Mouse (Mus musculus): ENCODE results near the gene Inpp5f.

DNA sequence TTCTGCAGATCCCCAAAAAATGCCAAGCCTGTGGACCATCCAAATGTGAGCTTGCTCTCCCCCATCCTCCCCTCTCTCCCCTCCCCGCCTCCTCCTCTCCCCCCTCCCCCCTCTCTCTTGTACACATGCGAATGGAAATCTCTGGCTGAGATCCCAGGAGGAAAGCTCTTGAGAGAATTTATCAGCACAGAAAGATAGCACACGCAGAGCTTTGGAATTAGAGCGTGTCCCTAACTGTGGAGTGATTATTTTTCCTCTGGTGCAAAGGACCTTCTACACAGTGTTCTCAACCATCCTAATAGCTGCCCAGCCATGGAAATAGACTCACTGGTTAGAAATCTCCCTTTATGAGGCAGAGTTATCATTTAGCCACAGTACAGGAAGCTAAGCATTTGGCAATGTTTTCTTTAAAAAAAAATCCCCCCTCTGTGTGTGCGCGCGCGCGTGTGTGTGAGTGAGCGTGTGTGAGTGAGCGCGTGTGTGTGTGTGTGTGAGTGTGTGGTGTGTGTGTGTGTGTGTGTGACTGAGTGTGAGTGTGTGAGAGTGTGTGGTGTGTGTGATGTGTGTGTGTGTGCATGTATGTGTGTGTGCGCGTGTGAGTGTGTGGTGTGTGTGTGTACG lies 29.2 kb upstream of the Inpp5f start:
- no peak for TF ChIP-seq POLR2A (IDR thresholded peaks at IDR 0.05; ENCODE audit: control insufficient read depth in 1 of 2, insufficient read depth in 1 of 2, low read depth in 1 of 2, low read length in 2 of 2, poor library complexity in 1 of 2)
- peak; percentile 55 for TF ChIP-seq NRF1 (IDR thresholded peaks at IDR 0.05; ENCODE audit: insufficient read depth, low read depth, low read length, poor library complexity, severe bottlenecking)
- no peak for TF ChIP-seq CTCF (IDR thresholded peaks at IDR 0.05 in 2 of 3, conservative IDR thresholded peaks at IDR 0.05 in 1 of 3; ENCODE audit: control insufficient read depth in 1 of 3, insufficient read depth in 1 of 3, low read depth in 2 of 3, low read length in 3 of 3, poor library complexity in 1 of 3, severe bottlenecking in 1 of 3)
- TF ChIP-seq POLR2AphosphoS2 (IDR thresholded peaks at IDR 0.05; ENCODE audit: low read length) = no peak
- no peak for TF ChIP-seq NELFE (IDR thresholded peaks at IDR 0.05; ENCODE audit: low read depth, low read length)
- TF ChIP-seq KAT2A (conservative IDR thresholded peaks at IDR 0.05; ENCODE audit: low read depth, low read length) = no peak
- TF ChIP-seq TCF12 (IDR thresholded peaks at IDR 0.05; ENCODE audit: low read depth, low read length) = peak; percentile 28; the same call in 1 of the 2 replicates
- TF ChIP-seq USF1 (IDR thresholded peaks at IDR 0.05; ENCODE audit: low read depth, low read length) = no peak
- no peak for TF ChIP-seq MAFK (IDR thresholded peaks at IDR 0.05; ENCODE audit: borderline replicate concordance, low read depth, low read length)
